Mouse (Mus musculus): ENCODE measurements around the gene Lrp4.

Gene Lrp4
- long read RNA-seq, experiment 1: 0 reads
- long read RNA-seq, experiment 2, partial matches to known transcripts: 1 of 3 reads
- long read RNA-seq, experiment 2, other reads (novel, unspliced or antisense): 2 of 3 reads

DNA sequence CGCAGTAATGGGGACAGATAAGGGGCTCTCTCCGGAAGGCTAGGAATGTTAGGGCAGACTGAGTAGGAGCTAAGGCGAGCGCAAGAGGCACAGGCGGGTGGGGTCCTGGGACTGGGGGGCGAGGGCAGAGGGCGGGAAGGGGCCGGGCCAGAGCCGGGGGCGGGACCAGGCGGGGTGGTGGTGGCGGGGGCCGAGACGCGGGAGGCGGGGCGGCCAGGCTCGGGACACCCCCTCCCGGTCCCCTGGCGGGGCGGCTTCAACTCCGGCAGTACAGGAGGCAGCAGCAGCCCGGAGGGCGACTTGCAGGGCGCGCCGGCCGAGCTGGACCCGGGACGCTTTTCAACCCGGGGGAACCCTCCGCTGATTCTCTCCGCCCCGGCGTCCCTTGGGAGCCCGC lies at the start of gene Lrp4:
Lrp4 (plus strand) TSS at position 253 of the 397 bp plus-strand sequence.
- intact Hi-C loops (cut with DNase I): no loop called here

- intact Hi-C loops (cut with DNase I): no loop called here
Observed at GRCm38 (mm10) chr2:91408031-91408430, 49.3 kb upstream of the Lrp4 start.

DNA sequence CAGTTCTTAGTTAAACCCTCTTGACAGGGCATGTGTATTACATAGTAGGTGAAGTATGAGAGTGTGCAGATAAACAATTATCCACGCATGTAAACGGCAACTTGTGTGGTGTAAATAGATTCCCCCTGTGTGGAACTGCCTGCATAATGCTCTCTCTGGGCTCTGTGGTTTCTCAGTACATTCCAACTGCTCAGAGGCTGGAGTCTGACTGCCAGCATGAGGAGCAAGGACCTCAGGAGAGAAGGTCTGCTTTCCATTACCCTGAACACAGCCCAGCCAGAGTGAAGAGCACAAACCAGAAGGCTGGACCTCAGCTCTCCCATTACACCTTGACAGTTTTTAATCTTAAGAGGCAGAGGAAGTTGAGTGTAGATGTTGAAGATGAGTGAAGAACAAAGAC lies 45.8 kb upstream of the Lrp4 start:
- intact Hi-C loops (cut with DNase I): no loop called here

GRCm38 (mm10) chr2:91412361-91412760 lies 45.0 kb upstream of the Lrp4 start:
- intact Hi-C loops (cut with DNase I): no loop called here

DNA sequence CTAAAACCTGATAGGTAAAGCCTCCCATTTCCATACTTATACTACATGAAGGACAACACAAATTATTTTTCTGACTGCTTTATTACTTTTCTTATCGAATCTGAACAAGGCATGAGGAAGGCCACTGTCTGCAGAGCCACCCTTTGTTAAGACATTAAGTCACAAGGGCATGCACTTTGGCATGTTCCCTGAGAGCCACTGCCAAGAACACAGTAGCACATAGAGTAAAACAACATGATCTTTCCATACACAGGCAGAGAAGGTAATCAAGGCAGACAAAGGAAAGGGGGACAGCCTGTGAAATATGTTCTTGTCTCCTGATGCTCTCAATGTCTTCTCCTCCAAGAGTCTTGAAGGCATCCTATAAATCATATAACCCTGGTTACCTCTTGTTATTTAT lies 43.5 kb upstream of the Lrp4 start:
- intact Hi-C loops (cut with DNase I): no loop called here

GRCm38 (mm10) chr2:91421641-91422040 lies 35.7 kb upstream of the Lrp4 start:
- intact Hi-C loops (cut with DNase I): no loop called here

DNA sequence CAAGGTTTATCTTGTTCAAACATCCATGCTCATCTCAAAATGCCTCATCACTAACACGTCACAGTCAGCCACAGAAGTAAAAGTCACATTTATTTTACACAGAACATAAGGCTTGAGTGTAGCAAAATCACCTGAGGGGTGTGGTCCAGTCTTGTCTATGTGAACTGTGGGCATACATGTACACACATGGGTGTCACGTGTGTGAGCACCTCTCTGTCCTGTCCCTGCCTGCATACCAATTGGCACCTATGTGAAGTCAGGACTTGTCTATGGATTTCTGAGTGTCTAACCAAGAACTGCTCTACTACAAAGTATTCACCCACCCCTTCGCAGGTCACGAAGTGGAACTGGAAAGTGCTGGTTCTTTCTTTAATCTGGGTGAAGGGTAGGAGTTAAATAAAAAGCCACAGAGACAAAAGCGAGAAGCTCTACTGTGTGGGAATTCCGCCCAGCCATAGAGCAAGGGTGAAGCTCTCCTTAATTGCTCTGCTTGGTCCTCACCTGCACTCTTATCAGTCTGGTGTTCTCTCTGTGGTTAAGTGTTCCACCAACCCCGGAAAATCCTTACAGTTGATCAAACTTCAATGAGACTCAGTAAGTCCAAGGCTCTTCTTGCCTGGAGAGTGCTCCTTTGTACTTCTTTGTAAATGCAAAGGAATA lies 33.1 kb upstream of the Lrp4 start:
- intact Hi-C loops (cut with DNase I): no loop called here

GRCm38 (mm10) chr2:91426321-91426720 lies 31.0 kb upstream of the Lrp4 start:
- intact Hi-C loops (cut with DNase I): no loop called here

GRCm38 (mm10) chr2:91429146-91429545 lies 28.2 kb upstream of the Lrp4 start:
- intact Hi-C loops (cut with DNase I): no loop called here

- intact Hi-C loops (cut with DNase I): no loop called here
Observed at GRCm38 (mm10) chr2:91429915-91430599, 27.3 kb upstream of the Lrp4 start.

- intact Hi-C loops (cut with DNase I): no loop called here
Observed at GRCm38 (mm10) chr2:91430600-91430919, 26.8 kb upstream of the Lrp4 start.

DNA sequence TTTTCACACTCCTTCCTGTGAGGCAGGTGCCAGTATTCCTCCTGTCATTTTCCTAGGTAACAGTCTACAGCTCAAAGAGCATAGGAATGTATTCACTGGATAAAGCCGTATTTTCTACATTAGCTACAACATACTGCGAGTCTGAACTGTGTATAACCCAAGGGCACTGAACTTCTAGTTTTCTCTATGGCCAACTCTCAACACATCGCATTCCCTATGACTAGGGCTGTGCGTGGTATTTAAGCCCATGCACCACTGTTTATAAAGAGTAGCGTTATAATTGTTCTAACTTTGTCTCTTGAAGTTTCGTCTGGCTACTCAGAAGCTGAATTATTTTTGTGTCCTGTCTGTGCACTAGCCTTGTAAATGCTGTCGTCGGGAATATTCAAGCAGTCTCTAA lies 20.6 kb upstream of the Lrp4 start:
- intact Hi-C loops (cut with DNase I): no loop called here

GRCm38 (mm10) chr2:91437116-91437815 lies 20.0 kb upstream of the Lrp4 start:
- intact Hi-C loops (cut with DNase I): no loop called here

GRCm38 (mm10) chr2:91439271-91439670 lies 18.0 kb upstream of the Lrp4 start:
- intact Hi-C loops (cut with DNase I): no loop called here

DNA sequence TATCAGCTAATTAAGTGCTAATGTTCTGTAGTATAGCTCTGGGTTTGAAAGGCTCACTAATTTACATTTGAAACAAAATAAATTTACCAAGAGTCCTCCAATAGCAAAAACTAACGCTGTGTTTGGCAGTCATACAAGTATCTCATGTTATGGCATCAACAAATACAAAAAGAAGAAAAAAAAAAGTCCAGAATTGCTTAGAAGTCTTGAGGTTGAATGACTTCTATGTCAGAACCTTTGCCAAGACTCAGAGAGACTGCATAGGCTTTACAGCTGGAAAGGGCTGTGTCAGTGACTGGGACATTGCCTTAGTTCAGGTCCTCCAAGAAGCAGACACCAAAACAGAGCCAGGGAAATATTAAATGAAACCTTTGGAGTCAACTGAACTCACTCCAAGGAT lies 17.4 kb upstream of the Lrp4 start:
- intact Hi-C loops (cut with DNase I): no loop called here

- intact Hi-C loops (cut with DNase I): no loop called here
Observed at GRCm38 (mm10) chr2:91440686-91441085, 16.6 kb upstream of the Lrp4 start.

GRCm38 (mm10) chr2:91441715-91442114 lies 15.6 kb upstream of the Lrp4 start:
- intact Hi-C loops (cut with DNase I): no loop called here

GRCm38 (mm10) chr2:91442241-91442640 lies 15.1 kb upstream of the Lrp4 start:
- intact Hi-C loops (cut with DNase I): no loop called here

- intact Hi-C loops (cut with DNase I): no loop called here
Observed at GRCm38 (mm10) chr2:91444286-91444892, 12.9 kb upstream of the Lrp4 start, which contains the start of gene 1110051M20Rik. Gene 1110051M20Rik, minus strand, starts transcription at chr2:91444704.

DNA sequence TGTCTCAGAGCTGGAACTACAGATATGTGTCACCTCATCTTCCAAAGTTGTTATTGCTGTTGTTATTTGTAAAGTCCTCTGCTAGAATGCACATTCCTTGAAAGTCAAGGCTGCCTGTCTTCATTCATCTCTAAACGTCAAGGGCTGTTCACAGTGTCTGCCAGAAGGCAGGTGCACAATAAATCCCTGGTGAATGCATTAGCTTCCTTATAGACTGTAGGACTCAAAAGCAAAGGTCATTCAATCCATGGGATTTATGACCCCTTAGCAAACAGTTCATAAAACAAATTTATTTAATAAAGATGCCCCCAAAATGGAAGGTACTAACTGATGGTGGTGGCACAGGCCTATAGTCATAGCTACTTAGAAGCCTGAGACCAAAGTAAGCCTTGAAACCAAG lies 7.6 kb upstream of the Lrp4 start:
- intact Hi-C loops (cut with DNase I): no loop called here

DNA sequence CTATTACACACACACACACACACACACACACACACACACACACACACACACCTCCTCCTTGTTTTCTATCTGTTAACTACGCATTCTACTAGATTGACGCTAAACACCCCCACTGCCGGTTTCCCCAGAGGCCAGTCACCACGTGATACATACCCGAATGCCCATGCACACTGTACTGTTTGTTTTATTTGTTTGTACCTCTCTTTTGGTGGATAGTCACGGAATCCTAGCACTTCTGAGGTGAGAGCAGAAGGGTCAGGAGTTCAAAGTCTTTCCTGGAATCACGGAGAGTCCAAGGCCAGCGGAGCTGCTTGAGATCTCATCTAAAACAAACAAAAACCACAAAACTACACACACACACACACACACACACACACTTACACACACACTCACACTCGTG lies 7.0 kb upstream of the Lrp4 start:
- intact Hi-C loops (cut with DNase I): no loop called here

DNA sequence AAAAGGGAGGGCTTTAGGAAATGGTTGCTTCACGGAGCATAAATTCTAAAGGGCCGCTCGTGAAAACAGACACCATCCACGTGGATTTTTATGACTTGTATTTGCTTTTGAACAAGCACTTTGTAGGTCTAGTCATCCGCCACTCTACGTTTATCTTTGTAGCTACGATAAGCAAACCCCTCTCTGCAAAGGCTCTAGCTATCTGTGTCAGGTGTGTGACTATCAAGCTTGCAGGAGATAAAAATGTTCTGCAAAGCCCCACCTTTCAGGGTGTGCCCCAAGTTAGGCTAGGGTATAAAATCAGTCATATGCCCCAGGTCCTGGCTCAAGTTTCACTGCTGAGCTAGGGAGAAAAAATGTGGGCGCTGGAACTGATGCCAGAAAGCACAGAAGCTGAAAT lies 4.7 kb upstream of the Lrp4 start:
- intact Hi-C loops (cut with DNase I): no loop called here
